Mouse (Mus musculus) hindbrain, embryonic 15.5 days (tissue): ENCODE measurements around the gene Tmem245. TPM values are rescaled to one million over a fixed set of nuclear protein-coding genes. Genes with fewer than 3 reads are reported as not detected.

Source experiments
- ATAC-seq: fragments of 200-750 bp; cut with Nextera tagmentation; 2 replicates; pipeline ENCODE4 v1.8.0; 2017; ENCODE audit warnings: low read depth, moderate number of reproducible peaks, moderate TSS enrichment; ENCODE audit not compliant: low FRiP score
- H3K27ac ChIP-seq: fragments of 300-500 bp; sonication (generic); replicated peaks from 2 replicates; pipeline ENCODE4 v1.5.1; 2015; ENCODE audit warnings: mild to moderate bottlenecking, inconsistent platforms
- H3K27me3 ChIP-seq: fragments of 300-500 bp; sonication (generic); 2 replicates; pipeline ENCODE4 v1.6.1; 2015; ENCODE audit warnings: control low read depth, inconsistent platforms
- H3K36me3 ChIP-seq: fragments of 300-500 bp; sonication (generic); 2 replicates; pipeline ENCODE4 v1.6.1; 2015; ENCODE audit warnings: control low read depth, inconsistent platforms
- H3K4me1 ChIP-seq: fragments of 300-500 bp; sonication (generic); replicated peaks from 2 replicates; pipeline ENCODE4 v1.6.1; 2015; ENCODE audit warnings: control low read depth, inconsistent platforms
- H3K4me2 ChIP-seq: fragments of 300-500 bp; sonication (generic); 2 replicates; pipeline ENCODE4 v1.6.1; 2015; ENCODE audit warnings: moderate library complexity, mild to moderate bottlenecking, inconsistent platforms
- H3K4me3 ChIP-seq: fragments of 300-500 bp; sonication (generic); 2 replicates; pipeline ENCODE4 v1.5.1; 2015; ENCODE audit warnings: mild to moderate bottlenecking, inconsistent platforms
- H3K9ac ChIP-seq: fragments of 300-500 bp; sonication (generic); 2 replicates; pipeline ENCODE4 v1.6.1; 2015; ENCODE audit warnings: inconsistent platforms
- H3K9me3 ChIP-seq: fragments of 300-500 bp; sonication (generic); 2 replicates; pipeline ENCODE4 v1.6.1; 2016; ENCODE audit warnings: control low read depth, inconsistent platforms
- WGBS: fragments of 180-500 bp; shearing (Covaris S2); methylation state at CpG from one replicate; pipeline ENCODE4 v1.1.7; 2015; 5-methylcytosine and 5-hydroxymethylcytosine counted together
- polyA plus RNA-seq: library from polyadenylated mRNA; unstranded; fragments of >200 nt; fragmentation: Nextera tagmentation; extraction: Ambion mirVana; gene quantifications from 2 replicates; pipeline ENCODE4 v1.2.1, GENCODE M21; 2015

Tmem245 gene
- polyA plus RNA-seq, 1 experiment from 2014 or later, result 9.4 TPM

GRCm38 (mm10) chr4:56915732-56916325 lies 31.4 kb downstream of the Tmem245 start:
- H3K9me3 ChIP-seq, result no peaks in the 10 kb centered on the region
- H3K27ac ChIP-seq, result no peak overlapping the region
- no peaks in the 10 kb centered on the region for H3K4me1 ChIP-seq
- no peak overlapping the region for H3K9ac ChIP-seq
- no peak overlapping the region for H3K4me2 ChIP-seq
- H3K27me3 ChIP-seq, result no peaks in the 10 kb centered on the region
- H3K36me3 ChIP-seq, result peaks cover 32% of the 10 kb centered on the region
- H3K4me3 ChIP-seq, result no peak overlapping the region
- WGBS, result 94% methylated on average over 15 of the region's 15 CpGs
- ATAC-seq, result no peak

DNA sequence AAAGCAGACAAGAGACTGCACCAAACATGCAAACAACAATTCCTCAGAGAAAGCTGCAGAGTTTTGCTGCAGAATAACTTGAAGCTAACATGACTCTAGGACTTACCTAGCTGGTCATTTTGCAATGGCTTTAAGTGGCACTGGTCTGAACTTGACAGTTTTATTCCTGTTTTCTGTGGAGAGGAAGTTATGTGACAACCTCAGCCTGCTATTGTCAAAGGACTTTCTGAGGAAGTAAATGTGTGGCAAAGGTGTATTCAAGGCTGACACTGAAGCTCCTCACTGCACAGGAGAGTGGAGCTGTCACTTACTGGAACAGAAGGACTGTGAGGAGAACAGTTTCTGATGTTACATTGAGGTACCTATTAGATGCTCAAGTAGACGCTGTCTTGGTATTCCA lies 32.5 kb downstream of the Tmem245 start:
- H3K9me3 ChIP-seq, result no peaks in the 10 kb centered on the region
- H3K4me3 ChIP-seq, result no peak overlapping the region
- ATAC-seq, result no peak
- no peak overlapping the region for H3K9ac ChIP-seq
- H3K36me3 ChIP-seq, result peaks cover 39% of the 10 kb centered on the region
- no peak overlapping the region for H3K4me2 ChIP-seq
- H3K27me3 ChIP-seq, result no peaks in the 10 kb centered on the region
- no peaks in the 10 kb centered on the region for H3K4me1 ChIP-seq
- H3K27ac ChIP-seq, result no peak overlapping the region
- WGBS, result 67% methylated on average over 1 of the region's 1 CpGs

DNA sequence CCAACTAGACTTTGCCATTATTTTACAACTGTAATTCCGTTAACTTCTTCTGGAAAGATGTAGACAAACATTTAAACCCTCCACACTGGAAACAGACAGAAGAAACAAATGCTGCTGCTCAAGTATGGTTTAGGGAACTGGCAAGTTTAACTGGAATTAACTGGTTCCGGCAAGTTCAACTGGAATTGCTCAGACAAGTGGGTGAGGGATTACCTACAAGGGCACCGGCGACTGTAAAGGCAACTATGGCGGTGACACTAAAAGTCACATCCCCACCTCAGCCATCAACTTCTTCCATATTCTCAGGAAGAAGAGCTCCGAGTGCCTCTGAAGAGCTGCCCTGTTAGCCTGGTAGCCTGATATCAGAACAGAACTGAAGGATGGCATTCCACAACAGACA lies 32.9 kb downstream of the Tmem245 start:
- WGBS, result 95% methylated on average over 6 of the region's 6 CpGs

GRCm38 (mm10) chr4:56912382-56913001 lies 34.7 kb downstream of the Tmem245 start:
- no peak for ATAC-seq
- H3K4me2 ChIP-seq, result no peak overlapping the region

More for the DNA sequence above, 32.9 kb downstream of the Tmem245 start:
- Histone ChIP-seq H3K9me3 (no peaks in the 10 kb centered on the region), H3K36me3 (peaks cover 43% of the 10 kb centered on the region), H3K4me2 (no peak overlapping the region), H3K27me3 (no peaks in the 10 kb centered on the region), H3K4me1 (no peaks in the 10 kb centered on the region), H3K4me3 (no peak overlapping the region), H3K9ac (no peak overlapping the region), H3K27ac (no peak overlapping the region)
- ATAC-seq, result no peak

DNA sequence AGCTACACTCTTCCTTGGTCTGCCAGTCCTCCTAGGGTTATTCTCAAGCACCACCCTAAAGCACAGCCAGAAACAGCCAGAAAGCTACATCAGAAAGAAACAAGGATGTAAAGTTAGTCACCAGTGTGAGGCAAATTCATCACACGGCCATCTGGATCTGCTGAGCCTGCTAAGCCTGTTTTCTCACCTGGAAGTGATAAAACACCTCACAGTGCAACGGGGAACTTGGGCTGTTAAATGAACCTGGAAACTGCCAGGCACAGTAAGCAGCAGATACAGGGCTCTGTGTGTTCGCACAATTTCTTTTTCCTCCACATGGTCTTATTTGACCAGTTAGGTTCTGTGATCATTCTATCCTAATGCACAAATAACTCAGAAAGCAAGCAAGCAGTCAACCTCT lies 37.7 kb downstream of the Tmem245 start:
- no peak overlapping the region for H3K4me2 ChIP-seq
- no peak overlapping the region for H3K27ac ChIP-seq
- H3K9me3 ChIP-seq, result no peaks in the 10 kb centered on the region
- no peak for ATAC-seq
- H3K4me3 ChIP-seq, result no peak overlapping the region
- no peak overlapping the region for H3K9ac ChIP-seq
- WGBS, result 88% methylated on average over 3 of the region's 3 CpGs
- H3K4me1 ChIP-seq, result no peaks in the 10 kb centered on the region
- peaks cover 37% of the 10 kb centered on the region for H3K36me3 ChIP-seq
- no peaks in the 10 kb centered on the region for H3K27me3 ChIP-seq

More at GRCm38 (mm10) chr4:56912382-56913001, 34.7 kb downstream of the Tmem245 start:
- WGBS, result 94% methylated on average over 7 of the region's 7 CpGs
- Histone ChIP-seq H3K27ac (no peak overlapping the region), H3K9ac (no peak overlapping the region), H3K4me3 (no peak overlapping the region), H3K27me3 (no peaks in the 10 kb centered on the region), H3K9me3 (no peaks in the 10 kb centered on the region), H3K36me3 (peaks cover 47% of the 10 kb centered on the region), H3K4me1 (no peaks in the 10 kb centered on the region)

GRCm38 (mm10) chr4:56907671-56908070 lies 39.6 kb downstream of the Tmem245 start:
- no peaks in the 10 kb centered on the region for H3K9me3 ChIP-seq
- WGBS, result 89% methylated on average over 5 of the region's 5 CpGs
- no peaks in the 10 kb centered on the region for H3K4me1 ChIP-seq
- ATAC-seq, result no peak
- H3K4me2 ChIP-seq, result no peak overlapping the region
- no peaks in the 10 kb centered on the region for H3K27me3 ChIP-seq
- no peak overlapping the region for H3K4me3 ChIP-seq
- no peak overlapping the region for H3K27ac ChIP-seq
- H3K36me3 ChIP-seq, result peaks cover 47% of the 10 kb centered on the region
- no peak overlapping the region for H3K9ac ChIP-seq

DNA sequence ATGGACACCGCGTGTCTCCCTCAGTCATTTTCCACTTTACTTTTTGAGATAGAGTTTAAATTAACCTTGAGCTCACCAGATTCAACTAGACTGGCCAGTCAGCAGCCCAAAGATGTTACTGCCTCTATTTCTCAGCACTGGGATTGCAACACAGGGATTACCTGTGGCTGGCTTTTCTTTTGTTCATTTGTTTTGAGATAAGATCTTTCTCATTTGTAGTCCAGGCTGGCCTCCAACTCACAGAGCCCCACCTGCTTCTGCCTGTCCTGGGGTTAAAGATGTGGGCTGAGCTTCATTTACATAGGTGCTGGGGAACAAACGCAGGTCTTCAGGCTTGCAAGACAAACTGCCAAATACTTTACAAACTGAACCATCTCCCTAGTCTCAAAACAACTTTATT lies 40.3 kb downstream of the Tmem245 start:
- WGBS, result 93% methylated on average over 3 of the region's 3 CpGs
- Histone ChIP-seq H3K4me1 (no peaks in the 10 kb centered on the region), H3K36me3 (peaks cover 52% of the 10 kb centered on the region), H3K9me3 (no peaks in the 10 kb centered on the region), H3K27ac (no peak overlapping the region), H3K4me3 (no peak overlapping the region), H3K4me2 (no peak overlapping the region), H3K27me3 (no peaks in the 10 kb centered on the region), H3K9ac (no peak overlapping the region)
- no peak for ATAC-seq

GRCm38 (mm10) chr4:56905507-56905906 lies 41.7 kb downstream of the Tmem245 start:
- H3K36me3 ChIP-seq, result peaks cover 42% of the 10 kb centered on the region
- no peaks in the 10 kb centered on the region for H3K27me3 ChIP-seq
- no peak overlapping the region for H3K4me2 ChIP-seq
- no peak for ATAC-seq
- 96% methylated on average over 5 of the region's 5 CpGs for WGBS
- no peak overlapping the region for H3K9ac ChIP-seq
- no peak overlapping the region for H3K27ac ChIP-seq
- H3K9me3 ChIP-seq, result no peaks in the 10 kb centered on the region
- H3K4me3 ChIP-seq, result no peak overlapping the region
- no peaks in the 10 kb centered on the region for H3K4me1 ChIP-seq

- no peaks in the 10 kb centered on the region for H3K9me3 ChIP-seq
- no peak for ATAC-seq
- no peaks in the 10 kb centered on the region for H3K27me3 ChIP-seq
- peaks cover 38% of the 10 kb centered on the region for H3K36me3 ChIP-seq
- 90% methylated on average over 2 of the region's 2 CpGs for WGBS
- H3K4me3 ChIP-seq, result no peak overlapping the region
- H3K27ac ChIP-seq, result no peak overlapping the region
- no peak overlapping the region for H3K9ac ChIP-seq
- no peak overlapping the region for H3K4me2 ChIP-seq
- no peaks in the 10 kb centered on the region for H3K4me1 ChIP-seq
Observed at GRCm38 (mm10) chr4:56901671-56902070, 45.6 kb downstream of the Tmem245 start.

DNA sequence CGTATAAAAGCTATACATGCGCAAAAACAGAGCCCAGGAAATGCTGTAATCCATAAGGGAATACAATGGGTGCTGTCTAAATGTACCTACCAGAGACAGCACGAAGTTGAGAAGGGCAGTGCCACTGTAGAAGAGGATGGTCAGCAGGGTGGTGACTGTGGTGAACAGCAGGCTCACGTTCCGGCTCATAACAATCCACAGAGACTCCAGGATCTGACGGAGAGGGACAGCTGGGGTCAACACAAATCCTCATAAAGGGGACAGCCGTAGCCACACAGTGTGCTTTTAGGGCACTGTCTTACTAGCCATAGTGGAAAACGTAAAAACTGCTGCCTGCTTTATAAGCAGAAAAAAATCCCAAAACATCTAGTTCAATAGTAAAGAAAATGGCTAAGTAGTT lies 48.0 kb downstream of the Tmem245 start:
- Histone ChIP-seq H3K4me1 (no peaks in the 10 kb centered on the region), H3K36me3 (peaks cover 36% of the 10 kb centered on the region), H3K4me3 (no peak overlapping the region), H3K27me3 (no peaks in the 10 kb centered on the region), H3K9me3 (no peaks in the 10 kb centered on the region), H3K27ac (no peak overlapping the region), H3K4me2 (no peak overlapping the region), H3K9ac (no peak overlapping the region)
- no peak for ATAC-seq
- WGBS, result 75% methylated on average over 8 of the region's 8 CpGs

DNA sequence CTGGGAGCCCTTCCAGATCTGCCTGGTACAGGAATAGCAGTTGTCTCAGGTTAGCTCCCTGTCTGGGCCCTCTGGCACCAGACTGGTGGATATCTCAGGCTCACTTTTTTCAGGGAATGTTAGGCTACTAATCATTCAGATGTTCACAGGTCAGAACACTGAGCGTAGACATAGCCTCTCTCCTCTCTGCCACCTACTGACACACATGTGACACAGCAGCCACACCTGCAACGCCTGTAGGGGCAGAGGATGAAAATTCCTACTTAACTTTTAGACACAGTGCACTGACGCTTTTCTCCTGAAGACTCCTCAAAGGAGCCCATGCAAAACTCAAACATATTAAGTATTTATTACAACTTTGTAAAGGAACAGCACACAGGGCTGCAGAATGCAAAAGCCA lies 49.7 kb downstream of the Tmem245 start:
- no peak overlapping the region for H3K9ac ChIP-seq
- 81% methylated on average over 3 of the region's 3 CpGs for WGBS

GRCm38 (mm10) chr4:56894196-56894595 lies 53.0 kb downstream of the Tmem245 start:
- Histone ChIP-seq H3K9ac (no peak overlapping the region), H3K27me3 (no peaks in the 10 kb centered on the region), H3K36me3 (peaks cover 16% of the 10 kb centered on the region; the same call in 1 of the 2 replicates), H3K27ac (no peak overlapping the region), H3K9me3 (no peaks in the 10 kb centered on the region), H3K4me2 (no peak overlapping the region), H3K4me1 (no peaks in the 10 kb centered on the region), H3K4me3 (no peak overlapping the region)
- 95% methylated on average over 3 of the region's 3 CpGs for WGBS
- no peak for ATAC-seq

More for the DNA sequence above, 49.7 kb downstream of the Tmem245 start:
- H3K27me3 ChIP-seq, result no peaks in the 10 kb centered on the region
- H3K4me3 ChIP-seq, result no peak overlapping the region
- no peaks in the 10 kb centered on the region for H3K4me1 ChIP-seq
- H3K36me3 ChIP-seq, result peaks cover 23% of the 10 kb centered on the region
- H3K27ac ChIP-seq, result no peak overlapping the region
- no peak for ATAC-seq
- no peaks in the 10 kb centered on the region for H3K9me3 ChIP-seq
- no peak overlapping the region for H3K4me2 ChIP-seq
